20 mouse cellular contexts compared by ENCODE assay signal in the genomic region with DNA sequence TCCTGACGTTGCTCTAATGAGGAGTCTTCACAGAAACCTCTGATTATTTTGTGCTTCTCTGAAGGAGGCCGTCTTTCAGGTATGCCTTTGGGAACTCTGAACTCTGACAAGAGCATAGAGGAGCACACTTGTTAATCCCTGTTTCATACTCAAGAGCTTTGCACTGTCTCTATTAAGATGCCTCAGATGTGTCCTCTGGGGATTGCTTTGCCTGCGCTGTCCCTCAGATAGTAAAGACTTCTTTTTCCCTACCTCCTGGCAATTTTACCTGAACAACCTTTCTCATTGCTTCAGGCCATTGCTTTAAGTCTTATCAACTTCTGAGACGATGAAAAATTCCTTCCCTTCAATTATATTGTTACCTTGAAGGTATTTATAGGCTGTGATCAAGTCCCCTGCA.
DNase-seq lines count a peak whose midpoint lies in the region; ATAC-seq and TF ChIP-seq lines count a peak whose summit lies in the region.
"Had no signal": no experiment of that assay in that cellular context is flagged by ENCODE, and none has a peak within 500 bp of the region (broad histone marks: within the 10 kb centered on the region; RNA-seq: fewer than 3 reads in every experiment).

No protein-coding gene starts in this region.

- no peak for TF ChIP-seq CTCF in brain, embryonic 14.5 days (IDR thresholded peaks at IDR 0.05; ENCODE audit: borderline replicate concordance, extremely low read depth, insufficient read depth, insufficient read length)

- no peak for TF ChIP-seq POLR2A in brain, embryonic 14.5 days (IDR thresholded peaks at IDR 0.05; ENCODE audit: borderline replicate concordance, extremely low read depth, insufficient read depth, insufficient read length, poor library complexity, severe bottlenecking)

- no peaks in the 10 kb centered on the region for H3K4me1 ChIP-seq in midbrain, embryonic 14.5 days (ENCODE audit: control insufficient read depth, insufficient read depth, low read length)
- H3K4me1 ChIP-seq in midbrain, embryonic 16.5 days (ENCODE audit: control insufficient read depth, insufficient read depth, low read length): no peaks in the 10 kb centered on the region

- no peaks in the 10 kb centered on the region for H3K36me3 ChIP-seq in midbrain, embryonic 14.5 days (ENCODE audit: control insufficient read depth, insufficient read depth, low read length)
- H3K36me3 ChIP-seq in midbrain, embryonic 16.5 days (ENCODE audit: control insufficient read depth, insufficient read depth, low read length): no peaks in the 10 kb centered on the region
- H3K36me3 ChIP-seq: G1E had no signal

- H3K9ac ChIP-seq in midbrain, embryonic 14.5 days (replicated peaks; ENCODE audit: low read length): no peak overlapping the region
- no peak overlapping the region for H3K9ac ChIP-seq in midbrain, embryonic 16.5 days (ENCODE audit: low read depth, low read length)

- H3K9me3 ChIP-seq in midbrain, embryonic 14.5 days (ENCODE audit: control insufficient read depth, low read length): no peaks in the 10 kb centered on the region
- no peaks in the 10 kb centered on the region for H3K9me3 ChIP-seq in midbrain, embryonic 16.5 days (replicated peaks; ENCODE audit: control insufficient read depth, low read length, poor library complexity, severe bottlenecking)

- no peak overlapping the region for H3K4me3 ChIP-seq in midbrain, embryonic 14.5 days (replicated peaks; ENCODE audit: low read depth, low read length)
- H3K4me3 ChIP-seq in midbrain, embryonic 16.5 days (ENCODE audit: low read depth, low read length): no peak overlapping the region

- WGBS in midbrain, embryonic 14.5 days: 61% methylated on average over 4 of the region's 4 CpGs
- WGBS in midbrain, embryonic 16.5 days: 44% methylated on average over 4 of the region's 4 CpGs

- no peak for ATAC-seq in midbrain, embryonic 14.5 days (ENCODE audit: low FRiP score, low TSS enrichment)
- no peak for ATAC-seq in midbrain, embryonic 16.5 days
- ATAC-seq in inflammation-experienced regulatory T-cells, adult 6 months: no peak
- ATAC-seq: activated CD4-positive, CD25-positive, alpha-beta regulatory T cell, adult 4 months; CD4-positive, CD25-positive, alpha-beta regulatory T cell, adult 4 months; Patski had no signal

- H3K27ac ChIP-seq in midbrain, embryonic 14.5 days (replicated peaks; ENCODE audit: low read depth, low read length): no peak overlapping the region
- H3K27ac ChIP-seq in midbrain, embryonic 16.5 days (ENCODE audit: low read length): no peak overlapping the region

- H3K4me2 ChIP-seq in midbrain, embryonic 14.5 days (ENCODE audit: low read length): no peak overlapping the region
- H3K4me2 ChIP-seq in midbrain, embryonic 16.5 days (ENCODE audit: low read length): no peak overlapping the region

- DNase-seq in midbrain, embryonic 14.5 days: peak; percentile 52
- peak; percentile 56 for DNase-seq in brain, embryonic 14.5 days (ENCODE audit: low read depth)
- DNase-seq: adrenal gland, adult 2 months; adrenal gland, adult 8-10 months; adrenal gland, postnatal 10 days; adrenal gland, postnatal 14 days; adrenal gland, postnatal 25 days; adrenal gland, postnatal 36 days; B cell, adult 2 months; cerebellum, adult 11 months; cerebellum, adult 11-12 months; cerebellum, adult 18-20 months; cerebellum, adult 2 months had no signal

- H3K27me3 ChIP-seq in midbrain, embryonic 14.5 days (ENCODE audit: control insufficient read depth, insufficient read depth, low read length): no peaks in the 10 kb centered on the region
- H3K27me3 ChIP-seq in midbrain, embryonic 16.5 days (ENCODE audit: control insufficient read depth, insufficient read depth, low read depth, low read length): no peaks in the 10 kb centered on the region
- H3K27me3 ChIP-seq: CH12.LX, Patski had no signal
